Comparison of ENCODE assay signal across 22 mouse cellular contexts in genomic region chr6:94008577-94008976, GRCm38 (mm10).
DNase-seq lines count a peak whose midpoint lies in the region; ATAC-seq and TF ChIP-seq lines count a peak whose summit lies in the region.
"Had no signal": no experiment of that assay in that cellular context is flagged by ENCODE, and none has a peak within 500 bp of the region (broad histone marks: within the 10 kb centered on the region; RNA-seq: fewer than 3 reads in every experiment).

No protein-coding gene starts in this region.

- H3K4me1 ChIP-seq in forebrain, embryonic 13.5 days: peaks cover 22% of the 10 kb centered on the region
- H3K4me1 ChIP-seq in forebrain, postnatal 0 days (ENCODE audit: insufficient read depth): peaks cover 3% of the 10 kb centered on the region
- H3K4me1 ChIP-seq in forebrain, embryonic 16.5 days (replicated peaks; ENCODE audit: control insufficient read depth, insufficient read depth, low read length): peaks cover 12% of the 10 kb centered on the region
- peaks cover 58% of the 10 kb centered on the region for H3K4me1 ChIP-seq in forebrain, embryonic 10.5 days
- H3K4me1 ChIP-seq in hindbrain, embryonic 14.5 days (replicated peaks; ENCODE audit: control insufficient read depth, insufficient read depth, low read length): peaks cover 14% of the 10 kb centered on the region; the same call in 1 of the 2 replicates
- peaks cover 18% of the 10 kb centered on the region for H3K4me1 ChIP-seq in hindbrain, embryonic 12.5 days

- H3K4me3 ChIP-seq in forebrain, embryonic 13.5 days: no peak overlapping the region
- no peak overlapping the region for H3K4me3 ChIP-seq in forebrain, postnatal 0 days (ENCODE audit: low read depth, low read length)
- H3K4me3 ChIP-seq in forebrain, embryonic 16.5 days (replicated peaks; ENCODE audit: low read length): no peak overlapping the region
- no peak overlapping the region for H3K4me3 ChIP-seq in forebrain, embryonic 10.5 days
- no peak overlapping the region for H3K4me3 ChIP-seq in hindbrain, embryonic 14.5 days (replicated peaks; ENCODE audit: low read length)
- H3K4me3 ChIP-seq in hindbrain, embryonic 12.5 days: no peak overlapping the region
- H3K4me3 ChIP-seq: embryonic facial prominence, embryonic 10.5 days; embryonic facial prominence, embryonic 12.5 days; forebrain, embryonic 15.5 days had no signal

- H3K36me3 ChIP-seq in forebrain, embryonic 13.5 days (ENCODE audit: poor library complexity, severe bottlenecking): no peaks in the 10 kb centered on the region
- H3K36me3 ChIP-seq in forebrain, postnatal 0 days (ENCODE audit: insufficient read depth): no peaks in the 10 kb centered on the region
- H3K36me3 ChIP-seq in forebrain, embryonic 16.5 days (ENCODE audit: control insufficient read depth, insufficient read depth): no peaks in the 10 kb centered on the region
- H3K36me3 ChIP-seq in forebrain, embryonic 10.5 days (replicated peaks): no peaks in the 10 kb centered on the region
- no peaks in the 10 kb centered on the region for H3K36me3 ChIP-seq in hindbrain, embryonic 14.5 days (replicated peaks; ENCODE audit: control insufficient read depth, insufficient read depth)
- H3K36me3 ChIP-seq in hindbrain, embryonic 12.5 days: no peaks in the 10 kb centered on the region
- H3K36me3 ChIP-seq: embryonic facial prominence, embryonic 10.5 days; embryonic facial prominence, embryonic 12.5 days; forebrain, embryonic 15.5 days; G1E had no signal

- no peaks in the 10 kb centered on the region for H3K27me3 ChIP-seq in forebrain, embryonic 13.5 days
- no peaks in the 10 kb centered on the region for H3K27me3 ChIP-seq in forebrain, postnatal 0 days (ENCODE audit: insufficient read depth, low read length)
- H3K27me3 ChIP-seq in forebrain, embryonic 16.5 days (replicated peaks; ENCODE audit: control insufficient read depth, insufficient read depth, low read length): no peaks in the 10 kb centered on the region
- no peaks in the 10 kb centered on the region for H3K27me3 ChIP-seq in forebrain, embryonic 10.5 days (ENCODE audit: poor library complexity, severe bottlenecking)
- no peaks in the 10 kb centered on the region for H3K27me3 ChIP-seq in hindbrain, embryonic 14.5 days (ENCODE audit: control insufficient read depth, insufficient read depth, low read length)
- H3K27me3 ChIP-seq in hindbrain, embryonic 12.5 days: no peaks in the 10 kb centered on the region
- H3K27me3 ChIP-seq: CH12.LX; embryonic facial prominence, embryonic 12.5 days; forebrain, embryonic 15.5 days; Patski had no signal

- ATAC-seq in forebrain, embryonic 13.5 days: no peak
- no peak for ATAC-seq in forebrain, postnatal 0 days
- ATAC-seq in forebrain, embryonic 16.5 days: 0 out of 2 replicates have a peak, but pooled peaks have one; percentile 26
- ATAC-seq in hindbrain, embryonic 14.5 days (ENCODE audit: low FRiP score): no peak
- ATAC-seq in hindbrain, embryonic 12.5 days (ENCODE audit: low FRiP score): no peak
- ATAC-seq: CD4-positive, CD25-positive, alpha-beta regulatory T cell, adult 4 months; forebrain, embryonic 15.5 days; Patski had no signal

- H3K9ac ChIP-seq in forebrain, embryonic 13.5 days: no peak overlapping the region
- no peak overlapping the region for H3K9ac ChIP-seq in forebrain, postnatal 0 days
- H3K9ac ChIP-seq in forebrain, embryonic 16.5 days (replicated peaks; ENCODE audit: low read depth, low read length): no peak overlapping the region
- H3K9ac ChIP-seq in hindbrain, embryonic 14.5 days: no peak overlapping the region
- H3K9ac ChIP-seq in hindbrain, embryonic 12.5 days: no peak overlapping the region
- H3K9ac ChIP-seq: embryonic facial prominence, embryonic 12.5 days; forebrain, embryonic 15.5 days had no signal

- 45% methylated on average over 4 of the region's 4 CpGs for WGBS in forebrain, embryonic 13.5 days
- 38% methylated on average over 4 of the region's 4 CpGs for WGBS in forebrain, postnatal 0 days
- 38% methylated on average over 4 of the region's 4 CpGs for WGBS in forebrain, embryonic 16.5 days
- 80% methylated on average over 4 of the region's 4 CpGs for WGBS in forebrain, embryonic 10.5 days
- WGBS in hindbrain, embryonic 14.5 days: 38% methylated on average over 4 of the region's 4 CpGs
- WGBS in hindbrain, embryonic 12.5 days: 59% methylated on average over 4 of the region's 4 CpGs

- no peaks in the 10 kb centered on the region for H3K9me3 ChIP-seq in forebrain, embryonic 13.5 days (replicated peaks)
- H3K9me3 ChIP-seq in forebrain, postnatal 0 days (ENCODE audit: low read length): no peaks in the 10 kb centered on the region
- H3K9me3 ChIP-seq in forebrain, embryonic 16.5 days (ENCODE audit: control insufficient read depth, low read length): no peaks in the 10 kb centered on the region
- H3K9me3 ChIP-seq in forebrain, embryonic 10.5 days: no peaks in the 10 kb centered on the region
- H3K9me3 ChIP-seq in hindbrain, embryonic 14.5 days (ENCODE audit: control insufficient read depth, low read length): no peaks in the 10 kb centered on the region
- H3K9me3 ChIP-seq in hindbrain, embryonic 12.5 days (replicated peaks): no peaks in the 10 kb centered on the region
- H3K9me3 ChIP-seq: embryonic facial prominence, embryonic 10.5 days; embryonic facial prominence, embryonic 12.5 days; forebrain, embryonic 15.5 days had no signal

- no peak overlapping the region for H3K4me2 ChIP-seq in forebrain, embryonic 13.5 days
- H3K4me2 ChIP-seq in forebrain, postnatal 0 days (ENCODE audit: low read depth): no peak overlapping the region
- no peak overlapping the region for H3K4me2 ChIP-seq in forebrain, embryonic 16.5 days (ENCODE audit: low read length)
- H3K4me2 ChIP-seq in hindbrain, embryonic 14.5 days (replicated peaks): no peak overlapping the region
- H3K4me2 ChIP-seq in hindbrain, embryonic 12.5 days (replicated peaks): no peak overlapping the region
- H3K4me2 ChIP-seq: embryonic facial prominence, embryonic 12.5 days; forebrain, embryonic 15.5 days had no signal

- 0 out of 2 replicates have a peak overlapping the region, but pooled peaks have one; percentile 20 for H3K27ac ChIP-seq in forebrain, embryonic 13.5 days
- no peak overlapping the region for H3K27ac ChIP-seq in forebrain, postnatal 0 days (ENCODE audit: low read depth, low read length)
- H3K27ac ChIP-seq in forebrain, embryonic 16.5 days (ENCODE audit: low read length): no peak overlapping the region; the same call in 1 of the 2 replicates
- H3K27ac ChIP-seq in forebrain, embryonic 10.5 days: no peak overlapping the region
- H3K27ac ChIP-seq in hindbrain, embryonic 14.5 days: peak overlapping the region; percentile 26; the same call in 1 of the 2 replicates
- H3K27ac ChIP-seq in hindbrain, embryonic 12.5 days: no peak overlapping the region
- H3K27ac ChIP-seq: embryonic facial prominence, embryonic 10.5 days; embryonic facial prominence, embryonic 12.5 days; forebrain, embryonic 15.5 days had no signal

- no peak for TF ChIP-seq CTCF in forebrain, postnatal 0 days (IDR thresholded peaks at IDR 0.05; ENCODE audit: low read depth)

- no peak for DNase-seq in forebrain, postnatal 0 days
- DNase-seq in forebrain, embryonic 10.5 days (ENCODE audit: extremely low spot score, low spot score): no peak
- no peak for DNase-seq in hindbrain, embryonic 14.5 days (ENCODE audit: low spot score)
- DNase-seq: adrenal gland, adult 2 months; adrenal gland, postnatal 10 days; adrenal gland, postnatal 25 days; B cell, adult 2 months; cerebellum, adult 11-12 months; cerebellum, adult 2 months; cerebellum, adult 9-10 months; cerebellum, postnatal 10 days; cerebellum, postnatal 25 days had no signal

Comparison
In these comparisons a context has a peak if more than half of its experiments do, and no peak if none do; other contexts are left out.
1. H3K27ac ChIP-seq: peak in forebrain, embryonic 13.5 days (single experiment) and hindbrain, embryonic 14.5 days (single experiment); none in forebrain, postnatal 0 days (single experiment), forebrain, embryonic 16.5 days (single experiment), forebrain, embryonic 10.5 days (single experiment) and hindbrain, embryonic 12.5 days (single experiment).